Mouse (Mus musculus): Measurements from ENCODE around the gene Ptpn12. TPM values are rescaled to one million over a fixed set of nuclear protein-coding genes. Genes with fewer than 3 reads are reported as not detected.

Ptpn12 gene
- polyA plus RNA-seq, 1 experiment from 2014 or later: 30.8 TPM

- Histone ChIP-seq H3K9me3 (ENCODE audit: control insufficient read depth, low read length) (no peaks in the 10 kb centered on the region), H3K4me3 (ENCODE audit: low read length) (no peak overlapping the region), H3K9ac (ENCODE audit: low read depth, low read length) (no peak overlapping the region), H3K4me1 (ENCODE audit: control insufficient read depth, insufficient read depth, low read length) (peaks cover 13% of the 10 kb centered on the region), H3K36me3 (ENCODE audit: control insufficient read depth, insufficient read depth, low read length) (no peaks in the 10 kb centered on the region), H3K27me3 (ENCODE audit: control insufficient read depth, insufficient read depth, low read length) (no peaks in the 10 kb centered on the region), H3K27ac (ENCODE audit: low read depth, low read length) (no peak overlapping the region), H3K4me2 (replicated peaks; ENCODE audit: low read depth, low read length) (no peak overlapping the region)
- no peak for ATAC-seq (ENCODE audit: low FRiP score, low TSS enrichment)
- WGBS: 93% methylated on average over 6 of the region's 6 CpGs
Observed at GRCm38 (mm10) chr5:20940040-20940571, 115.6 kb downstream of the Ptpn12 start.

GRCm38 (mm10) chr5:20938523-20938922 lies 117.2 kb downstream of the Ptpn12 start:
- H3K27ac ChIP-seq (ENCODE audit: low read depth, low read length): no peak overlapping the region
- no peak overlapping the region for H3K9ac ChIP-seq (ENCODE audit: low read depth, low read length)
- no peaks in the 10 kb centered on the region for H3K9me3 ChIP-seq (ENCODE audit: control insufficient read depth, low read length)
- no peaks in the 10 kb centered on the region for H3K36me3 ChIP-seq (ENCODE audit: control insufficient read depth, insufficient read depth, low read length)
- H3K4me2 ChIP-seq (replicated peaks; ENCODE audit: low read depth, low read length): no peak overlapping the region
- H3K4me3 ChIP-seq (ENCODE audit: low read length): no peak overlapping the region
- WGBS: 74% methylated on average over 5 of the region's 5 CpGs
- H3K27me3 ChIP-seq (ENCODE audit: control insufficient read depth, insufficient read depth, low read length): no peaks in the 10 kb centered on the region
- no peak for ATAC-seq (ENCODE audit: low FRiP score, low TSS enrichment)
- H3K4me1 ChIP-seq (ENCODE audit: control insufficient read depth, insufficient read depth, low read length): peaks cover 13% of the 10 kb centered on the region

Other genes starting within 250 kb of the Ptpn12 start
- 8.2 and 18.9 TPM in 2 replicates for gene Phtf2, start 173.8 kb downstream of the Ptpn12 start, polyA plus RNA-seq (2014; fragmentation: Nextera tagmentation; extraction: Ambion mirVana)
- 48.0 and 65.9 TPM in 2 replicates for gene Tmem60, start 173.7 kb downstream of the Ptpn12 start, polyA plus RNA-seq (2014; fragmentation: Nextera tagmentation; extraction: Ambion mirVana)
- 9.3 and 9.8 TPM in 2 replicates for gene Rsbn1l, start 99.5 kb downstream of the Ptpn12 start, polyA plus RNA-seq (2014; fragmentation: Nextera tagmentation; extraction: Ambion mirVana)
- 1.2 and 1.5 TPM in 2 replicates for gene Gsap, start 130.3 kb upstream of the Ptpn12 start, polyA plus RNA-seq (2014; fragmentation: Nextera tagmentation; extraction: Ambion mirVana)